Mouse (Mus musculus): ENCODE measurements around the gene Lect2. TPM values are rescaled to one million over a fixed set of nuclear protein-coding genes. Genes with fewer than 3 reads are reported as not detected.

Gene Lect2
- total and polyA plus RNA-seq, 2 experiments, result 106 to 425 TPM

DNA sequence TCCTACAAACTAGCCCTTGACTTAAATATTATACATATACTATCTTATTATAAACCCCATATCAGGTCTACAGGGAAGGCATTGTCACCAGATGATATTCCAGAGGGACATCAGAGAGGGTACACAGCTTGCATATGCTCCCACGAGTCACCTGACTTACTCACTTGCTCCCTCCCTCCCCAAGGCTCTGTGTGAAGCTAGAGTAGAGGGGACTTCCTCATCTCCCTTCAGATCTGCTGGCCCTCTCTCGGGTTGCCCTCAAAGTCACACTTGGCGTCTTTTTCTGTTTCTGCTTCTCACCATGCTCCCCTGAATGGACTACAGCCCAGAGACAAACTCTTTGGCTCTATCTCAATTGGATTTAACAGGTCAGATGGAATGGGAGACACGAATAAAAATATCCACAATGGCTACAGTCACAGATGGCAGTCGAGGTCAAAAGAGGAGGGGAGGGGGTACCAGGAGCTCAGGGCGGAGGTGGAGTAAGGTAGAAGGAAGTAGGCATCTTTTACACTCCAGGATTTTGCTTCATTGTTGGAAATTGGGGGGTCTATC, 46.4 kb downstream of the Lect2 start:
- H3K4me3 ChIP-seq (ENCODE audit: insufficient read depth, low read depth, low read length), result no peak overlapping the region
- H3K9ac ChIP-seq (ENCODE audit: low read depth, low read length), result no peak overlapping the region
- H3K79me2 ChIP-seq (ENCODE audit: control insufficient read depth, insufficient read depth, low read length), result no peaks in the 10 kb centered on the region
- TF ChIP-seq CTCF (IDR thresholded peaks at IDR 0.05; ENCODE audit: low read depth, low read length) (no peak), POLR2A (IDR thresholded peaks at IDR 0.05; ENCODE audit: extremely low read depth, insufficient read depth, low read length) (no peak)
- H3K4me1 ChIP-seq (ENCODE audit: control insufficient read depth, insufficient read depth, low read length), result no peaks in the 10 kb centered on the region
- no peak for DNase-seq (ENCODE audit: extremely low read depth, low read depth, low spot score)
- no peaks in the 10 kb centered on the region for H3K27me3 ChIP-seq (ENCODE audit: control insufficient read depth, insufficient read depth, low read length)
- no peaks in the 10 kb centered on the region for H3K36me3 ChIP-seq (ENCODE audit: control insufficient read depth, insufficient read depth, low read length)
- WGBS, result 68% methylated on average over 6 of the region's 6 CpGs
- no peak overlapping the region for H3K27ac ChIP-seq (replicated peaks; ENCODE audit: insufficient read depth, low read depth, low read length)

- no peaks in the 10 kb centered on the region for H3K79me2 ChIP-seq (ENCODE audit: control insufficient read depth, insufficient read depth, low read length)
- no peak overlapping the region for H3K27ac ChIP-seq (replicated peaks; ENCODE audit: insufficient read depth, low read depth, low read length)
- DNase-seq (ENCODE audit: extremely low read depth, low read depth, low spot score), result no peak
- H3K4me3 ChIP-seq (ENCODE audit: insufficient read depth, low read depth, low read length), result no peak overlapping the region
- H3K4me1 ChIP-seq (ENCODE audit: control insufficient read depth, insufficient read depth, low read length), result no peaks in the 10 kb centered on the region
- H3K9ac ChIP-seq (ENCODE audit: low read depth, low read length), result no peak overlapping the region
- no peak for TF ChIP-seq POLR2A (IDR thresholded peaks at IDR 0.05; ENCODE audit: extremely low read depth, insufficient read depth, low read length)
- no peak for TF ChIP-seq CTCF (IDR thresholded peaks at IDR 0.05; ENCODE audit: low read depth, low read length)
- no peaks in the 10 kb centered on the region for H3K27me3 ChIP-seq (ENCODE audit: control insufficient read depth, insufficient read depth, low read length)
- 82% methylated on average over 8 of the region's 8 CpGs for WGBS
- no peaks in the 10 kb centered on the region for H3K36me3 ChIP-seq (ENCODE audit: control insufficient read depth, insufficient read depth, low read length)
Measured at GRCm38 (mm10) chr13:56500636-56501035, 47.7 kb downstream of the Lect2 start.

DNA sequence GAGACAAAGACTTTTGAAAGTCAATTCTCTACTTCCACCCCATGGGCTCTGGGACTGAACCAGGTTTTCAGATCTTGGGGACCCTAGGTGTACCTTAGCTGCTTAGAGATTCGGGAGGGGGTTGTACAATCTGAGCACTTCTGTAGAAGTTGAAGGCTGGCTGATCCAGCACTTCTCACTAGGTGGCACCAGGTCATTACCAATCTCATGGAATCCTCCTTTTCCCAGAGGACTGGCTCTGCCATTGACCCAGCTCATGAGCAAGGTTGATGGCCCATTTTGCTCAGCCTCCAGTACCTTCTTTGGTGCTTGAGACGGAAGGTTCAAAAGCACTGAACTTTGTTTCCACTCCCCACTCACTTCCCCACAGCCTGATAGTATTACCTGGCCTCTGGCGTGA, 48.2 kb downstream of the Lect2 start:
- no peaks in the 10 kb centered on the region for H3K4me1 ChIP-seq (ENCODE audit: control insufficient read depth, insufficient read depth, low read length)
- no peaks in the 10 kb centered on the region for H3K36me3 ChIP-seq (ENCODE audit: control insufficient read depth, insufficient read depth, low read length)
- no peaks in the 10 kb centered on the region for H3K27me3 ChIP-seq (ENCODE audit: control insufficient read depth, insufficient read depth, low read length)
- no peak overlapping the region for H3K9ac ChIP-seq (ENCODE audit: low read depth, low read length)
- WGBS, result 60% methylated on average over 3 of the region's 3 CpGs
- H3K79me2 ChIP-seq (ENCODE audit: control insufficient read depth, insufficient read depth, low read length), result no peaks in the 10 kb centered on the region
- TF ChIP-seq POLR2A (IDR thresholded peaks at IDR 0.05; ENCODE audit: extremely low read depth, insufficient read depth, low read length) (no peak), CTCF (IDR thresholded peaks at IDR 0.05; ENCODE audit: low read depth, low read length) (no peak)
- H3K4me3 ChIP-seq (ENCODE audit: insufficient read depth, low read depth, low read length), result no peak overlapping the region
- no peak for DNase-seq (ENCODE audit: extremely low read depth, low read depth, low spot score)
- H3K27ac ChIP-seq (replicated peaks; ENCODE audit: insufficient read depth, low read depth, low read length), result no peak overlapping the region

- no peak overlapping the region for H3K4me3 ChIP-seq (ENCODE audit: insufficient read depth, low read depth, low read length)
- no peaks in the 10 kb centered on the region for H3K4me1 ChIP-seq (ENCODE audit: control insufficient read depth, insufficient read depth, low read length)
- no peak overlapping the region for H3K27ac ChIP-seq (replicated peaks; ENCODE audit: insufficient read depth, low read depth, low read length)
- no peak overlapping the region for H3K9ac ChIP-seq (ENCODE audit: low read depth, low read length)
- H3K27me3 ChIP-seq (ENCODE audit: control insufficient read depth, insufficient read depth, low read length), result no peaks in the 10 kb centered on the region
- TF ChIP-seq CTCF (IDR thresholded peaks at IDR 0.05; ENCODE audit: low read depth, low read length) (no peak), POLR2A (IDR thresholded peaks at IDR 0.05; ENCODE audit: extremely low read depth, insufficient read depth, low read length) (no peak)
- peak; percentile 15 for DNase-seq (ENCODE audit: extremely low read depth, low read depth, low spot score)
- WGBS, result 20% methylated on average over 3 of the region's 3 CpGs
- no peaks in the 10 kb centered on the region for H3K36me3 ChIP-seq (ENCODE audit: control insufficient read depth, insufficient read depth, low read length)
- H3K79me2 ChIP-seq (ENCODE audit: control insufficient read depth, insufficient read depth, low read length), result no peaks in the 10 kb centered on the region
Measured at GRCm38 (mm10) chr13:56494440-56494839, 53.9 kb downstream of the Lect2 start.

Other genes with a start within 250 kb of the Lect2 start
- not detected in 2 replicates for gene Gm3045, start 121.9 kb downstream of the Lect2 start, total RNA-seq (2014; rRNA removed)
- gene Gm3045, start 121.9 kb downstream of the Lect2 start, polyA plus RNA-seq (2012; rRNA removed), result not detected in 2 replicates
- 3.7 and 5.7 TPM in 2 replicates for gene Slc25a48, start 110.1 kb downstream of the Lect2 start, total RNA-seq (2014; rRNA removed)
- gene Slc25a48, start 110.1 kb downstream of the Lect2 start, polyA plus RNA-seq (2012; rRNA removed), result 5.4 and 8.7 TPM in 2 replicates
- gene Il9, start 66.3 kb downstream of the Lect2 start, total RNA-seq (2014; rRNA removed), result not detected in 2 replicates
- gene Il9, start 66.3 kb downstream of the Lect2 start, polyA plus RNA-seq (2012; rRNA removed), result not detected in 2 replicates
- gene Fbxl21, start 26.0 kb downstream of the Lect2 start, total RNA-seq (2014; rRNA removed), result 2.1 and 2.4 TPM in 2 replicates
- 1.9 and 2.8 TPM in 2 replicates for gene Fbxl21, start 26.0 kb downstream of the Lect2 start, polyA plus RNA-seq (2012; rRNA removed)
- 34.3 and 39.3 TPM in 2 replicates for gene Tgfbi, start 61.0 kb upstream of the Lect2 start, total RNA-seq (2014; rRNA removed)
- 23.3 and 27.2 TPM in 2 replicates for gene Tgfbi, start 61.0 kb upstream of the Lect2 start, polyA plus RNA-seq (2012; rRNA removed)
- gene Smad5, start 154.5 kb upstream of the Lect2 start, total RNA-seq (2014; rRNA removed), result 13.1 and 15.2 TPM in 2 replicates
- gene Smad5, start 154.5 kb upstream of the Lect2 start, polyA plus RNA-seq (2012; rRNA removed), result 8.9 and 10.0 TPM in 2 replicates
- not detected in 2 replicates for gene Gm45623, start 205.3 kb upstream of the Lect2 start, total RNA-seq (2014; rRNA removed)
- not detected in 2 replicates for gene Gm45623, start 205.3 kb upstream of the Lect2 start, polyA plus RNA-seq (2012; rRNA removed)

Data from liver, adult 2 months (tissue).